Mouse (Mus musculus) macrophage (primary cell): Measurements from ENCODE around the gene Krtap3-3. TPM values are rescaled to one million over a fixed set of nuclear protein-coding genes. Genes with fewer than 3 reads are reported as not detected.
"Not testable (repeated sequence)": the region's sequence is repeated elsewhere in the genome, so short reads cannot be mapped to it uniquely, and the experiment has no call there.

Source experiments
- H3K27ac ChIP-seq: fragments of 350-480 bp; formaldehyde crosslinking; 2 replicates; pipeline ENCODE4 v1.9.0; 2021
- H3K36me3 ChIP-seq: fragments of 350-480 bp; formaldehyde crosslinking; 2 replicates; pipeline ENCODE4 v1.9.0; 2021; ENCODE audit errors: inconsistent target
- H3K4me3 ChIP-seq: fragments of 350-480 bp; formaldehyde crosslinking; 2 replicates; pipeline ENCODE4 v1.9.0; 2021; ENCODE audit errors: inconsistent target
- H3K79me2 ChIP-seq: fragments of 350-480 bp; formaldehyde crosslinking; 2 replicates; pipeline ENCODE4 v1.9.0; 2021; ENCODE audit errors: inconsistent target
- WGBS: methylation state at CpG from one replicate; pipeline ENCODE4 v1.1.7; 2026; ENCODE audit warnings: inconsistent platforms; ENCODE audit not compliant: missing documents; 5-methylcytosine and 5-hydroxymethylcytosine counted together
- polyA plus RNA-seq: library from polyadenylated mRNA; stranded (reverse); fragments of 250-400 nt; gene quantifications from 3 replicates; pipeline ENCODE4 v1.2.4, GENCODE M21; 2018; ENCODE audit warnings: inconsistent platforms
- total RNA-seq, 78 experiments: library from RNA; depleted of rRNA; stranded (reverse); fragments of 250-400 nt; gene quantifications; 1 replicate in 9 of 78; 2 replicates in 24 of 78; 3 replicates in 43 of 78; 4 replicates in 2 of 78; pipeline ENCODE4 v1.2.4; 2018; ENCODE audit warnings: inconsistent platforms in 56 of 78

Gene Krtap3-3
- total RNA-seq (2018; cell fraction: chromatin; rRNA removed), result not detected
- not detected for total RNA-seq (2018; cell fraction: cytosol; rRNA removed)
- not detected for total RNA-seq (2018; cell fraction: nucleus; rRNA removed)
- not detected in 3 replicates for polyA plus RNA-seq

DNA sequence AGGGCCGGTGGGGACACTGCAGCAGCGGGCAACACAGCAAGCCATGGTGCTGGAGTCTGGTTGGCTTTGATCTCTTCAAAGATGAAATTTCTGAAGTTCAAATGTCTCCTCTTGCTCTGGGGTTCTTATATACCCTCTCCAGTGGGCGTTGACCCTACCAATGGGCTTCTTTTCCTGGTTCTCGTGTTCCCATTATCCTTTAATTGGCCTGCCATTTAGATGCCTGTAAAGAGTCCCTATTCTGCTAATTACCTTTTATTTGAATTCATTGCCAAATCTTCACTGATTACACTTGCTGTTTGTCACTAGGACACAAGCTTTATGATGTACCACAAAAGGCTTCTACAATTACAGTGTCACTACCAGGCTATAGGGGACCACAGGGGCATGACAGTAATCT, at the start of gene Krtap3-3:
TSS of gene Krtap3-3 (minus strand) at position 101 of the 400 bp plus-strand sequence.
- Histone ChIP-seq H3K4me3 (no peak within 1 kb of the TSS), H3K79me2 (no peaks in the 10 kb centered on the region), H3K36me3 (no peaks in the 10 kb centered on the region), H3K27ac (no peak within 1 kb of the TSS)
- WGBS, result 69% methylated on average over 4 of the region's 4 CpGs

DNA sequence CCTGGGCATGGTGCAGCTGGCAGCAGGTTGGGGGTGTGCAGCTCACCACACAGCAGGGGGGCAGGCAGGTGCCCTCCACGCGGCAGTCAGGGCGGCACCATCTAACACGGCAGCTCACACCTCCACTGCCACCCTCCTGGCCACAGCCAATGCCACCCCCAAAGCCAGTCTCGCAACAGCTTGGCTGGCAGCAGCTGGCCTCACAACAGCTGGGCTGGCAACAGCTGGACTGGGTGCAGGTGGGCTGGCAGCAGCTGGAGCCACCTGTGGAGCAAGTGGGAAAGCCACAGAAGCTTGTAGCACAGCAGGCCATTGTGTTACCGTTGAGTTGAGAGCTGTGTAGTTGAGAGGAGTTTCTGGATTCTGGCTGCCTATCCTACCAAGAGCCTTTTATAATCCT, 47.1 kb upstream of the Krtap3-3 start, which contains the start of gene Krtap9-3:
TSS of gene Krtap9-3 (minus strand) at position 364 of the 400 bp plus-strand sequence.
- H3K36me3 ChIP-seq, H3K79me2 ChIP-seq, H3K27ac ChIP-seq, H3K4me3 ChIP-seq: not testable (repeated sequence)
- 73% methylated on average over 2 of the region's 6 CpGs for WGBS

DNA sequence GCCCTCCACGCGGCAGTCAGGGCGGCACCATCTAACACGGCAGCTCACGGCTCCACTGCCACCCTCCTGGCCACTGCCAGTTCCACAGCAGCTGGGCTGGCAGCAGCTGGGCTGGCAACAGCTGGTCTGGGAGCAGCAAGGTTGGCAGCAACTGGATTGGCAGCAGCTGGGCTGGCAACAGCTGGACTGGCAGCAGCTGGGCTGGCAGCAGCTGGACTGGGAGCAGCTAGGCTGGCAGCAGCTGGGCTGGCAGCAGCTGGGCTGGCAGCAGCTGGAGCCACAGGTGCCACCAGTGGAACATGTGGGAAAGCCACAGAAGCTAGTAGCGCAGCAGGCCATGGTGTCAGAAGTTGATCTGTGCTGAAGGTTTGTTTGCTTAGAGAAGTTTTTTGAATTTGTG, 40.3 kb upstream of the Krtap3-3 start, which contains the start of gene Krtap1-3:
TSS of gene Krtap1-3 (minus strand) at position 359 of the 400 bp plus-strand sequence.
- no peak within 1 kb of the TSS for H3K27ac ChIP-seq
- no peaks in the 10 kb centered on the region for H3K36me3 ChIP-seq
- WGBS, result 91% methylated on average over 6 of the region's 6 CpGs
- no peaks in the 10 kb centered on the region for H3K79me2 ChIP-seq
- H3K4me3 ChIP-seq, result no peak within 1 kb of the TSS

DNA sequence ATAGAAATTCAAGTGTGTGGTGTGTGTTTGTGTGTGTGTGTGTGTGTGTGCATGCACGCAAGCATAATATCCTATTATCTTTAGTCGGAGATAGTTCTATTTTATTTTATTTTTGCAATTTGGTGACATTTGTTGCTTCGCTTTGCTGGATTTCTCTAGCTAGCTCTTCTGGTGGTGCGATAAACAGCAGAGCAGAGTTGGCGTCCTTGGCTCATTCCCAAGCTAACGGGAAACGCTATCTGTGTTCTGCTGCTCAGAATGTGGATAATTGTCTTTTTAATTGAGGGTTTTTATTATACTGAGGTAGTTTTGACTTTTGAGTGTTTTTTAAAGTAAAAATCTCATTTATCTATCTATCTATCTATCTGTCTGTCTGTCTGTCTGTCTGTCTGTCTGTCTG, 34.4 kb upstream of the Krtap3-3 start:
- Histone ChIP-seq H3K79me2 (no peaks in the 10 kb centered on the region), H3K4me3 (no peak overlapping the region), H3K36me3 (no peaks in the 10 kb centered on the region), H3K27ac (no peak overlapping the region)
- 94% methylated on average over 7 of the region's 7 CpGs for WGBS

DNA sequence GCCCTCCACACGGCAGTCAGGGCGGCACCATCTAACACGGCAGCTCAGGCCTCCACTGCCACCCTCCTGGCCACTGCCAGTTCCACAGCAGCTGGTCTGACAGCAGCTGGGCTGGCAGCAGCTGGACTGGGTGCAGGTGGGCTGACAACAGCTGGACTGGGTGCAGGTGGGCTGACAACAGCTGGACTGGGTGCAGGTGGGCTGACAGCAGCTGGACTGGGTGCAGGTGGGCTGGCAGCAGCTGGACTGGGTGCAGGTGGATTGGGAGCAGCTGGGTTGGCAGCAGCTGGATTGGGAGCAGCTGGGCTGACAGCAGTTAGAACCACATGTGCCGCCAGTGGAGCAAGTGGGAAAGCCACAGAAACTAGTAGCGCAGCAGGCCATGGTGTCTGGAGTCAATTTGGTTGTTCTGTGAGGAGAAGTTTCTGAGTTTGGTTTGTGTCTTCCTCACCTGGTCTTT, 32.6 kb upstream of the Krtap3-3 start, which contains the start of gene Krtap1-4:
TSS of gene Krtap1-4 (minus strand) at position 410 of the 460 bp plus-strand sequence.
- no peak within 1 kb of the TSS for H3K27ac ChIP-seq
- H3K4me3 ChIP-seq, result no peak within 1 kb of the TSS
- WGBS, result 86% methylated on average over 5 of the region's 5 CpGs
- no peaks in the 10 kb centered on the region for H3K36me3 ChIP-seq
- no peaks in the 10 kb centered on the region for H3K79me2 ChIP-seq

DNA sequence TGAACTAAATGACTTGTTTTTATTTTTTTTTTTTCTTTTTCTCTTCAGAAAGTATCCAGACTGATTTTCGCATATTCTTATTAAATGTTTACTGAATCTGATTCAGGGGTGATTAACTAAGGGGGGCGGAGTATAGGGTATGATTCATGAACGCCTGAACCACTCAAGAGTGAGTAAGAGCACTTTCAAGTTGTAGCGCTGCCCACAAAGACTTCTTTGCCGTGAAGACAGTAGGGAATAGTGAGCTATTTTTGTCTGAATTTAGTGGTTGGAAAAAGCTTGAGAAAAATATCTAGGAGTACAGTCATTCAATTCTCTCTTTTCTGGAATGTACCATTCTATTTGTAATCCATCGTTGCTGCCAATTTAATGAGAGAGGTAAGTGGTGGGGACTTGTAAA, 30.9 kb upstream of the Krtap3-3 start:
- H3K4me3 ChIP-seq, result no peak overlapping the region
- no peaks in the 10 kb centered on the region for H3K36me3 ChIP-seq
- WGBS, result 90% methylated on average over 5 of the region's 6 CpGs
- H3K27ac ChIP-seq, result no peak overlapping the region
- no peaks in the 10 kb centered on the region for H3K79me2 ChIP-seq

DNA sequence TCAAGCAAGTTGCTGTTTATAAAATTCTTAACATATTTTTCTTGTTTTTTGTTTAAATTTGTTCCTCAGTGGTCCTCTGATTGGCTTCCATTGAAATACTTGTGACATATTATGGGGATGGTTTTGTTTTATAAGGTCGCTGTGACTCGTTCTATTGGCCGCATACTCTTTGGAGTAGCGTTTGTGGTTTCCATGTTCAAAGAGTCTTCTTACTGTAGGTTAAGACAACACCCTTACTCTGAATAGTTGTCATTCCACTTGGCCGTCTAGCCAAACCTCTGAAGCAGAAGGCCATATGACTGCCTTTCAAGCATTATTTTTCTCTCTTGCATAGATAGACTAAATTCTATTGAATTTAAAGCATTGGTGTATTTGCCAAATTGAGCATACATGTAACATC, 30.4 kb upstream of the Krtap3-3 start:
- Histone ChIP-seq H3K79me2 (no peaks in the 10 kb centered on the region), H3K4me3 (no peak overlapping the region), H3K27ac (no peak overlapping the region), H3K36me3 (no peaks in the 10 kb centered on the region)
- WGBS, result 89% methylated on average over 5 of the region's 5 CpGs

DNA sequence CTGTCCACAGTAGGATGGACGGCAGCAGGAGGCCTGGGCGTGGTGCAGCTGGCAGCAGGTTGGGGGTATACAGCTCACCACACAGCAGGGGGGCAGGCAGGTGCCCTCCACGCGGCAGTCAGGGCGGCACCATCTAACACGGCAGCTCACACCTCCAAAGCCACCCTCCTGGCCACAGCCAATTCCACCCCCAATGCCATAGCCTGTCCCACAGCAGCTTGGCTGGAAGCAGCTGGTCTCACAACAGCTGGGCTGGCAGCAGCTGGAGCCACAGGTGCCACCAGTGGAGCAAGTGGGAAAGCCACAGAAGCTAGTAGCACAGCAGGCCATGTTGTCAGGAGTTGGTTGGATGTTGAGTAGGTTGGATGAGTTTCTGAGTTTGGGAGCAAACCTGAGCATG, 30.0 kb upstream of the Krtap3-3 start, which contains the start of gene Krtap1-5:
TSS of gene Krtap1-5 (minus strand) at position 381 of the 400 bp plus-strand sequence.
- Histone ChIP-seq H3K27ac (no peak within 1 kb of the TSS), H3K36me3 (no peaks in the 10 kb centered on the region), H3K4me3 (no peak within 1 kb of the TSS), H3K79me2 (no peaks in the 10 kb centered on the region)
- 84% methylated on average over 6 of the region's 6 CpGs for WGBS

DNA sequence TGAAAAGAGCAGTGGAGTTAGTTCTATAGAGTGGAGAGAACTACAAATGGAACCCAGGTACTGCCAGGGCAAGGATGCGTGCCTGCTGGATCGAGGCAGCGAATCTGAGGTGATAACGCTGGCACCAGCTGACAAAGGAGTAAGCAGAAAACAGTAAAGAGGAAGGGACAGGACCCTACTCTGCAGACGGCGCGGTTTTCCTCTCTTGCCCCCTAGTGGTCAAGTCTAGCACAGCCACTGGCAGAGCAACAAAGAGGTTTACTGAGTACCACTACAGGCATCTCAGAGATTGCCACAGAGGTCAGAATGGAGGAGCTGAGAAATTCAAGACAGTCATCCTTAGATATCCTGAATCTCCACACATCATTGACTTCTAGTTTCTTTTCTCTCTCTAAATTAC, 23.4 kb upstream of the Krtap3-3 start:
- WGBS, result 2% methylated on average over 7 of the region's 7 CpGs
- no peak overlapping the region for H3K27ac ChIP-seq
- no peak overlapping the region for H3K4me3 ChIP-seq
- H3K79me2 ChIP-seq, result no peaks in the 10 kb centered on the region
- H3K36me3 ChIP-seq, result no peaks in the 10 kb centered on the region

DNA sequence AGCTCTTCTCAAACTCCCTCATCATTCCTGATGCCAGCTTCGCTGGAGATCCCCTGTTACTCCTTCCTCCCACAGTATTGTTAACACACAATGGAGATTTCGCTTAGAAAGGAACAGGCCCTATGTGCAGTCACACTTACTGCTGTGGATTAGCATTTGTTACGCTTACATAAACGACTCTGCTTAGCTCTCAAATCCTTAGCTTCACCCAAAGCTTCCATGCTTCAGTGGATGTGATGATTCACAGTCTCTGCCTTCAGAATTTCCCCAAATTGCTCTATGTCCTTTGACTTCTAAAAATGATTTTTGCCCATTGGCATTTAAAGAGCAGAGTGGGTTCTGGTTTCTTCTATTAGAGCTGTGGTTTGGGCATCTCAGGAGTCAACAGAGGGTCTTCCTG, 22.5 kb upstream of the Krtap3-3 start:
- Histone ChIP-seq H3K4me3 (no peak overlapping the region), H3K79me2 (no peaks in the 10 kb centered on the region), H3K27ac (no peak overlapping the region), H3K36me3 (no peaks in the 10 kb centered on the region)
- WGBS, result 73% methylated on average over 4 of the region's 4 CpGs

DNA sequence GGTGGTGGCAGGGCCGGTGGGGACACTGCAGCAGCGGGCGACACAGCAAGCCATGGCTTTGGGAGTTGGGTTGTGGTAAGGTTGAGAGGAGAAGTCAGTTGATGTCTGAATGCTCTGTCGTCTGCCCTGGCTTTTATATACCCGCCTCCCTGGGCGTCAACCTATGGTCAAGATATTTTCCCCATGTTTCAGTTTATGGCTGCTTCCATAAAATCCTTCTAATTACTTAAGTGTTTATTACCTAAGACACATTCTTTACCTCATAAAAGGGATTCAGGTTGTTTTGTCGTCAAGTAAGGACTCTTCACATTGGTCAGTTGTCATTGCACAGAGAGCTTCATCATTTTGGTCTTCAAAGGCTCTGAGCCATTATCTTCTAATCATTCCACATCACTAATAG, 15.9 kb upstream of the Krtap3-3 start, which contains the start of gene Krtap3-1:
TSS of gene Krtap3-1 (minus strand) at position 101 of the 400 bp plus-strand sequence.
- no peak within 1 kb of the TSS for H3K27ac ChIP-seq
- H3K79me2 ChIP-seq, result no peaks in the 10 kb centered on the region
- H3K36me3 ChIP-seq, result no peaks in the 10 kb centered on the region
- H3K4me3 ChIP-seq, result no peak within 1 kb of the TSS
- WGBS, result 84% methylated on average over 7 of the region's 7 CpGs

DNA sequence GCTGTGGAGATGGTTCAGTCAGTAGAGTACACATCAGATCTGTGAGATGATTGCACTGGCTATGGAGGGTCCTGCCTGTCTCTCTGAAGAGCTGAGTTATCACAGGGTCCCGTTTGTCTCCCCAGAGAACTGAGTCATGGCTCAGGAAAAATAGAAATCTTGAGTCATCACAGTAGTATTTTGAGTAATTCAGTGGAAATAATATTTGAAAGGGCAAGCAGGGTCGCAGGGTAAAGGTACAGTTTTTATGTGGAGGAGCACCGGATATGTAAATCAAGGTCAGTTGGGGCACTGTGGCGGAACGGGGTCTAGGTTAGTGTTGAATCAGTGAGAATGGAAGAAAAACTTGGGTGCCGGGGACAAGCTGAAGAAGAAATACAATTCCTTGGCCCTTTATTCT, 11.9 kb upstream of the Krtap3-3 start:
- Histone ChIP-seq H3K4me3 (no peak overlapping the region), H3K27ac (no peak overlapping the region), H3K36me3 (no peaks in the 10 kb centered on the region), H3K79me2 (no peaks in the 10 kb centered on the region)
- 81% methylated on average over 6 of the region's 6 CpGs for WGBS

DNA sequence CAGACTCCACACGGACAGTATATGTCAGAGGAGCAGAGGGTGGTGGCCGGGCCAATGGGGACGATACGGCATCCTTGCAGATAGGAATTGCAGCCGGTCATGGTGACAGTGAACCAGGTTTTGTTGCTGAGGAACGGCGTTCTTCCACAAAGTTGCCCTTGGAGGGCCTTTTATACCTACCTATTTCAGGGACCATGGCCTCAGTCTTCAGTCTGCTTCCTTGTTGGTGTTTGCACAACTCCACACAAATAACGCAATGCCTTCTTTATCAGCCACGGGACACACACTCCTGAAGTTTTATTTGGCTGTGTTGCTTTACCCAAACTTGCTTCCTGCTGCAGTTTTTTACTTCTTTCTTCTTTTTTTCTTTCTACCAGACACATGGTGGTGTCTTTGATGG, 8.7 kb upstream of the Krtap3-3 start, which contains the start of gene Gm11939:
TSS of gene Gm11939 (minus strand) at position 101 of the 400 bp plus-strand sequence.
- Histone ChIP-seq H3K27ac (no peak within 1 kb of the TSS), H3K4me3 (no peak within 1 kb of the TSS), H3K36me3 (no peaks in the 10 kb centered on the region), H3K79me2 (no peaks in the 10 kb centered on the region)
- WGBS, result 94% methylated on average over 9 of the region's 9 CpGs

DNA sequence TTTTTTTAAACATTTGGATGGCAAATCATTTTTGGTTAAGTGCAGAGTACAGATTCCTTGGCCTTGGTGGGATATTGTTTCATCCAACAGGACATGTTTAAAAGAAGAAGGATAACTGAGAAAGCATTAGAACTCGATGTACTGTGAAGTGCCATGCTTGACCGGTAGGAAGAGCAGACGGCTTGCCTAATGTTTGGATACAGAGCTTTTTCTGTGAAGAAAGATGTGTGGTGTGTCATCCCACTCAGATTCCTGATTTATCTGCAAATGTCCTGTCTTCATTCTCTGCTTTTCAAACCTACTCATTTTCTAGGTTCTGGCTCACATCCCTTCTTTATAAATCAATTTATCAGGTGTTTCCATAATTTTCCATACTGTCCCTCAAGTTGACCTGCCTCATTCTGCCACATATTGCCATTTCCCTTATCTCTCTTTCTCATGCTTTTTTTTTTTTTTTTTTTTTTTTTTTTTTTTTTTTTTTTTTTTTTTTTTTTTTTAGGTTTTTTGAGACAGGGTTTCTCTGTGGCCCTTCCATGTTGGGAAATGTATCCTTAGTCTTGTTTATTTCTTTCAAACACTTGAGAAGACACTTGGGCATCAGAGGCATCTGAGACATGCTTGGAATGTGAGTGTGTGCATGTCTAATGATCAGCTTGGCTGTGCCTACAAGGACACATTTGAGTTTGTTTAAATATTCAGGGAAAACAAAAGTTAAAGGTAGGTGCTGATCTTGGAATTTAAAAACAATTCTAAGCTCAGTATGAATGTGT, 7.5 kb upstream of the Krtap3-3 start:
- no peak overlapping the region for H3K4me3 ChIP-seq
- H3K27ac ChIP-seq, result no peak overlapping the region
- WGBS, result 78% methylated on average over 3 of the region's 3 CpGs

DNA sequence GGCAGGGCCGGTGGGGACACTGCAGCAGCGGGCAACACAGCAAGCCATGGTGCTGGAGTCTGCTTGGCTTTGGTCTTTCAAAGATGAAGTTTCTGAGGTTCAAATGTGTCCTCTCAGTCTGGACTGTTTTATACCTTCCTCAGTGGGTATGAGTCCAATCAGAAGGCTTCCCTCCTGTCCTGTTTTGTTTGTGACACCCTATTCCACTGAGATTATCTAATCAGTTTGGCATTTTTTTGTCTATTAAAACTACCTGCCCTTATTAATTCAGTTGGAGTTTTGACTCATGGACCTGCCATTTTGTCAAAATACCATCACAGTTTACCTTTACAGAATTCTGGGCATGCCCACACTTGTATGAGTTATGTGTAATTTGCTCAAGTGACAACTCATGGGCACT, 6.1 kb upstream of the Krtap3-3 start, which contains the start of gene Krtap3-2:
TSS of gene Krtap3-2 (minus strand) at position 101 of the 400 bp plus-strand sequence.
- H3K36me3 ChIP-seq, result no peaks in the 10 kb centered on the region
- no peaks in the 10 kb centered on the region for H3K79me2 ChIP-seq
- H3K27ac ChIP-seq, result no peak within 1 kb of the TSS
- WGBS, result 50% methylated on average over 2 of the region's 2 CpGs
- H3K4me3 ChIP-seq, result no peak within 1 kb of the TSS

More for the DNA sequence above, 7.5 kb upstream of the Krtap3-3 start:
- no peaks in the 10 kb centered on the region for H3K36me3 ChIP-seq
- no peaks in the 10 kb centered on the region for H3K79me2 ChIP-seq
